Mouse (Mus musculus) stomach, embryonic 15.5 days (tissue): ENCODE results near the gene Sec1. TPM values are rescaled to one million over a fixed set of nuclear protein-coding genes. Genes with fewer than 3 reads are reported as not detected.
A peak's percentile ranks its signal among the peaks of the same experiment; 100 is the strongest.

Experiments
- ATAC-seq: fragments of 200-750 bp; cut with Nextera tagmentation; 2 replicates; pipeline ENCODE4 v1.8.0; 2017; ENCODE audit warnings: low read depth, moderate number of reproducible peaks, moderate TSS enrichment; ENCODE audit not compliant: insufficient read depth, low FRiP score
- H3K27ac ChIP-seq: fragments of 300-500 bp; sonication (generic); 2 replicates; pipeline ENCODE4 v1.5.1; 2015; ENCODE audit warnings: mild to moderate bottlenecking, inconsistent platforms
- H3K27me3 ChIP-seq: fragments of 300-500 bp; sonication (generic); replicated peaks from 2 replicates; pipeline ENCODE4 v1.6.1; 2015; ENCODE audit warnings: inconsistent platforms
- H3K36me3 ChIP-seq: fragments of 300-500 bp; sonication (generic); 2 replicates; pipeline ENCODE4 v1.6.1; 2015; ENCODE audit warnings: inconsistent platforms
- H3K4me1 ChIP-seq: fragments of 300-500 bp; sonication (generic); 2 replicates; pipeline ENCODE4 v1.6.1; 2015; ENCODE audit warnings: inconsistent platforms
- H3K4me2 ChIP-seq: fragments of 300-500 bp; sonication (generic); 2 replicates; pipeline ENCODE4 v1.6.1; 2015; ENCODE audit warnings: mild to moderate bottlenecking, inconsistent platforms
- H3K4me3 ChIP-seq: fragments of 300-500 bp; sonication (generic); replicated peaks from 2 replicates; pipeline ENCODE4 v1.5.1; 2015; ENCODE audit warnings: inconsistent platforms
- H3K9ac ChIP-seq: fragments of 300-500 bp; sonication (generic); 2 replicates; pipeline ENCODE4 v1.6.1; 2015; ENCODE audit warnings: inconsistent platforms
- H3K9me3 ChIP-seq: fragments of 300-500 bp; sonication (generic); 2 replicates; pipeline ENCODE4 v1.6.1; 2016; ENCODE audit warnings: inconsistent platforms
- WGBS: fragments of 180-500 bp; shearing (Covaris S2); methylation state at CpG from one replicate; pipeline ENCODE4 v1.1.7; 2015; 5-methylcytosine and 5-hydroxymethylcytosine counted together
- polyA plus RNA-seq: library from polyadenylated mRNA; unstranded; fragments of >200 nt; fragmentation: Nextera tagmentation; extraction: Ambion mirVana; gene quantifications from 2 replicates; pipeline ENCODE4 v1.2.1, GENCODE M21; 2015

Sec1 gene
- polyA plus RNA-seq, 1 experiment from 2014 or later, result 3.6 TPM

- Histone ChIP-seq H3K27me3 (no peaks in the 10 kb centered on the region), H3K4me3 (no peak overlapping the region), H3K27ac (no peak overlapping the region), H3K9me3 (no peaks in the 10 kb centered on the region), H3K9ac (no peak overlapping the region), H3K4me2 (peak overlapping the region; percentile 14; the same call in 1 of the 2 replicates), H3K4me1 (peaks cover 31% of the 10 kb centered on the region), H3K36me3 (no peaks in the 10 kb centered on the region)
- no peak for ATAC-seq
- WGBS, result 30% methylated on average over 10 of the region's 10 CpGs
Observed at GRCm38 (mm10) chr7:45685811-45686210, 8.4 kb downstream of the Sec1 start.

GRCm38 (mm10) chr7:45683396-45684050 is 10.7 kb downstream of the Sec1 start, which contains the start of gene Ntn5:
Gene Ntn5 (plus strand): TSS chr7:45684022.
- Histone ChIP-seq H3K4me1 (peaks cover 37% of the 10 kb centered on the region), H3K9me3 (no peaks in the 10 kb centered on the region), H3K4me2 (no peak within 1 kb of the TSS), H3K4me3 (no peak within 1 kb of the TSS), H3K36me3 (no peaks in the 10 kb centered on the region), H3K27ac (no peak within 1 kb of the TSS), H3K27me3 (no peaks in the 10 kb centered on the region), H3K9ac (no peak within 1 kb of the TSS)
- ATAC-seq, result no peak
- 76% methylated on average over 7 of the region's 7 CpGs for WGBS

GRCm38 (mm10) chr7:45682144-45683126 is 11.8 kb downstream of the Sec1 start:
- Histone ChIP-seq H3K27ac (peak overlapping the region; percentile 54), H3K4me2 (peak overlapping the region; percentile 37), H3K36me3 (no peaks in the 10 kb centered on the region), H3K4me1 (peaks cover 37% of the 10 kb centered on the region), H3K27me3 (no peaks in the 10 kb centered on the region), H3K9ac (no peak overlapping the region), H3K9me3 (no peaks in the 10 kb centered on the region), H3K4me3 (0 out of 2 replicates have a peak overlapping the region, but pooled peaks have one; percentile 16)
- ATAC-seq, result peak; percentile 19; the same call in 1 of the 2 replicates
- 28% methylated on average over 14 of the region's 14 CpGs for WGBS

- WGBS, result 73% methylated on average over 8 of the region's 8 CpGs
- Histone ChIP-seq H3K4me3 (no peak overlapping the region), H3K27me3 (no peaks in the 10 kb centered on the region), H3K9ac (no peak overlapping the region), H3K36me3 (no peaks in the 10 kb centered on the region), H3K4me2 (no peak overlapping the region), H3K4me1 (peaks cover 32% of the 10 kb centered on the region), H3K27ac (peak overlapping the region; percentile 42), H3K9me3 (no peaks in the 10 kb centered on the region)
- ATAC-seq, result no peak
Observed at GRCm38 (mm10) chr7:45681046-45681736, 13.0 kb downstream of the Sec1 start.

- Histone ChIP-seq H3K4me3 (no peak overlapping the region), H3K9ac (no peak overlapping the region), H3K27ac (peak overlapping the region; percentile 42), H3K4me1 (peaks cover 21% of the 10 kb centered on the region), H3K9me3 (no peaks in the 10 kb centered on the region), H3K4me2 (no peak overlapping the region), H3K36me3 (no peaks in the 10 kb centered on the region), H3K27me3 (no peaks in the 10 kb centered on the region)
- 65% methylated on average over 14 of the region's 14 CpGs for WGBS
- ATAC-seq, result no peak; the same call in 1 of the 2 replicates
Observed at GRCm38 (mm10) chr7:45679966-45680621, 14.1 kb downstream of the Sec1 start.

- ATAC-seq, result no peak
- peak overlapping the region; percentile 62; the same call in 1 of the 2 replicates for H3K27ac ChIP-seq
- no peaks in the 10 kb centered on the region for H3K36me3 ChIP-seq
- no peak overlapping the region for H3K9ac ChIP-seq
- no peaks in the 10 kb centered on the region for H3K9me3 ChIP-seq
- H3K4me2 ChIP-seq, result no peak overlapping the region
- 87% methylated on average over 14 of the region's 14 CpGs for WGBS
- H3K27me3 ChIP-seq, result no peaks in the 10 kb centered on the region
- H3K4me1 ChIP-seq, result peaks cover 15% of the 10 kb centered on the region
- H3K4me3 ChIP-seq, result no peak overlapping the region
Observed at GRCm38 (mm10) chr7:45678513-45678912, 15.7 kb downstream of the Sec1 start.

- Histone ChIP-seq H3K36me3 (no peaks in the 10 kb centered on the region), H3K27me3 (no peaks in the 10 kb centered on the region), H3K4me3 (no peak overlapping the region), H3K27ac (peak overlapping the region; percentile 62), H3K4me1 (peaks cover 15% of the 10 kb centered on the region), H3K9ac (no peak overlapping the region), H3K9me3 (no peaks in the 10 kb centered on the region), H3K4me2 (no peak overlapping the region)
- WGBS, result 61% methylated on average over 7 of the region's 7 CpGs
- ATAC-seq, result peak; percentile 25
Observed at GRCm38 (mm10) chr7:45677627-45678295, 16.4 kb downstream of the Sec1 start.

- Histone ChIP-seq H3K36me3 (no peaks in the 10 kb centered on the region), H3K9me3 (no peaks in the 10 kb centered on the region), H3K4me2 (no peak overlapping the region), H3K4me1 (peaks cover 12% of the 10 kb centered on the region; the same call in 1 of the 2 replicates), H3K27ac (no peak overlapping the region), H3K27me3 (no peaks in the 10 kb centered on the region), H3K4me3 (no peak overlapping the region), H3K9ac (no peak overlapping the region)
- WGBS, result 93% methylated on average over 9 of the region's 9 CpGs
- no peak for ATAC-seq
Observed at GRCm38 (mm10) chr7:45668921-45669320, 25.3 kb downstream of the Sec1 start.

GRCm38 (mm10) chr7:45667761-45668160 is 26.4 kb downstream of the Sec1 start:
- no peaks in the 10 kb centered on the region for H3K27me3 ChIP-seq
- H3K4me1 ChIP-seq, result peaks cover 12% of the 10 kb centered on the region; the same call in 1 of the 2 replicates
- ATAC-seq, result no peak
- no peak overlapping the region for H3K27ac ChIP-seq
- H3K9me3 ChIP-seq, result no peaks in the 10 kb centered on the region
- no peak overlapping the region for H3K4me3 ChIP-seq
- H3K36me3 ChIP-seq, result no peaks in the 10 kb centered on the region
- H3K9ac ChIP-seq, result no peak overlapping the region
- 69% methylated on average over 14 of the region's 14 CpGs for WGBS
- no peak overlapping the region for H3K4me2 ChIP-seq

- Histone ChIP-seq H3K4me1 (peaks cover 12% of the 10 kb centered on the region; the same call in 1 of the 2 replicates), H3K4me3 (peak within 1 kb of the TSS; percentile 2; the same call in 1 of the 2 replicates), H3K27ac (peak within 1 kb of the TSS; percentile 48), H3K9me3 (no peaks in the 10 kb centered on the region), H3K27me3 (no peaks in the 10 kb centered on the region), H3K36me3 (no peaks in the 10 kb centered on the region), H3K9ac (no peak within 1 kb of the TSS), H3K4me2 (peak within 1 kb of the TSS; percentile 23; the same call in 1 of the 2 replicates)
- 64% methylated on average over 7 of the region's 7 CpGs for WGBS
- ATAC-seq, result no peak
Observed at GRCm38 (mm10) chr7:45666161-45666560, 28.0 kb downstream of the Sec1 start, which contains the start of gene Fut2. Gene Fut2 (minus strand): TSS chr7:45666394.
